Mouse (Mus musculus) left cerebral cortex, postnatal 25 days (tissue): ENCODE measurements at regions not wholly inside any gene's neighbourhood (a gene's known extent, or its start where the extent isn't known, plus 50 kb on each side); places are given as distances from the start of the nearest gene placed in this dataset.

ENCODE experiments used
- DNase-seq, 2 experiments: peaks; one replicate each; pipeline ENCODE4 v3.0.0; 2022; ENCODE audit warnings: low spot score in 2 of 2, mixed read lengths in 1 of 2
- intact Hi-C: fragments of 180-260 bp; cut with DNase I; formaldehyde crosslinking; loops from one replicate; pipeline ENCODE4 v1.15.1; 2025

GRCm38 (mm10) chr8:25410536-25410935 is 586.4 kb upstream of the Adam5 start:
- DNase-seq = no peak
- intact Hi-C loops = no loop called here

GRCm38 (mm10) chr8:25407862-25408261 is 583.7 kb upstream of the Adam5 start:
- intact Hi-C loops = no loop called here

GRCm38 (mm10) chr8:25392766-25393166 is 568.6 kb upstream of the Adam5 start:
- no peak for DNase-seq
- intact Hi-C loops = no loop called here

More at GRCm38 (mm10) chr8:25407862-25408261, 583.7 kb upstream of the Adam5 start:
- DNase-seq = no peak

- DNase-seq = no peak
- intact Hi-C loops = no loop called here
Measured at GRCm38 (mm10) chr8:25389947-25390346, 565.8 kb upstream of the Adam5 start.

- intact Hi-C loops = no loop called here
- DNase-seq = peak; percentile 13 to 45
Measured at GRCm38 (mm10) chr8:25389371-25389855, 565.2 kb upstream of the Adam5 start.

GRCm38 (mm10) chr8:25388811-25389210 is 564.6 kb upstream of the Adam5 start:
- intact Hi-C loops = no loop called here
- peak; percentile 22 to 32 for DNase-seq

- DNase-seq = peak; percentile 17 to 46
- intact Hi-C loops = no loop called here
Measured at GRCm38 (mm10) chr8:25385186-25385585, 561.0 kb upstream of the Adam5 start.

GRCm38 (mm10) chr8:25384591-25384990 is 560.4 kb upstream of the Adam5 start:
- DNase-seq = no peak
- intact Hi-C loops = no loop called here

GRCm38 (mm10) chr8:25373276-25373675 is 549.1 kb upstream of the Adam5 start:
- intact Hi-C loops = no loop called here
- DNase-seq = no peak

GRCm38 (mm10) chr8:25370947-25371346 is 546.8 kb upstream of the Adam5 start:
- no peak for DNase-seq
- intact Hi-C loops = no loop called here

- intact Hi-C loops = loop anchor here (5.0 kb wide), 1 partner anchor 148 kb away; no protein-coding TSS in a partner anchor
- DNase-seq = no peak
Measured at GRCm38 (mm10) chr8:25369331-25369730, 545.2 kb upstream of the Adam5 start.

- DNase-seq = peak in 1 of 2 experiments; percentile 48
- intact Hi-C loops = loop anchor here (5.0 kb wide), 1 partner anchor 149 kb away; no protein-coding TSS in a partner anchor
Measured at GRCm38 (mm10) chr8:25368561-25369091, 544.5 kb upstream of the Adam5 start.

- no peak for DNase-seq
- intact Hi-C loops = loop anchor here (2.0 to 5.0 kb wide), 2 partner anchors 97 to 149 kb away; no protein-coding TSS in a partner anchor
Measured at GRCm38 (mm10) chr8:25367806-25368549, 543.8 kb upstream of the Adam5 start.

GRCm38 (mm10) chr8:25366181-25366580 is 542.0 kb upstream of the Adam5 start:
- intact Hi-C loops = loop anchor here (2.0 to 5.0 kb wide), 2 partner anchors 99 to 151 kb away; no protein-coding TSS in a partner anchor
- DNase-seq = peak; percentile 39 to 91

- DNase-seq = no peak
Measured at GRCm38 (mm10) chr8:25362656-25363055, 538.5 kb upstream of the Adam5 start.

GRCm38 (mm10) chr8:25362146-25362545 is 538.0 kb upstream of the Adam5 start:
- intact Hi-C loops = no loop called here
- no peak for DNase-seq

More at GRCm38 (mm10) chr8:25362656-25363055, 538.5 kb upstream of the Adam5 start:
- intact Hi-C loops = no loop called here

GRCm38 (mm10) chr8:25361420-25361819 is 537.3 kb upstream of the Adam5 start:
- intact Hi-C loops = no loop called here

GRCm38 (mm10) chr8:25358539-25359165 is 534.5 kb upstream of the Adam5 start:
- intact Hi-C loops = loop anchor here (2.0 kb wide), 1 partner anchor 82 kb away; no protein-coding TSS in a partner anchor
- DNase-seq = peak; percentile 47 to 76

More at GRCm38 (mm10) chr8:25361420-25361819, 537.3 kb upstream of the Adam5 start:
- no peak for DNase-seq

GRCm38 (mm10) chr8:25353822-25354770 is 529.9 kb upstream of the Adam5 start:
- peak in 1 of 2 experiments; percentile 9 for DNase-seq
- intact Hi-C loops = no loop called here
